Mouse (Mus musculus): ENCODE measurements around the gene Oog1. TPM values are rescaled to one million over a fixed set of nuclear protein-coding genes. Genes with fewer than 3 reads are reported as not detected.
"Not testable (repeated sequence)": the region's sequence is repeated elsewhere in the genome, so short reads cannot be mapped to it uniquely, and the experiment has no call there.

The Oog1 gene
- total RNA-seq (2021), result not detected

GRCm38 (mm10) chr12:87602388-87602787 lies at the start of gene Oog1:
Gene Oog1 (plus strand): TSS chr12:87602688.
- DNase-seq (ENCODE audit: low spot score in 2 of 2); intact Hi-C loops (cut with DNase I): not testable (repeated sequence)

DNA sequence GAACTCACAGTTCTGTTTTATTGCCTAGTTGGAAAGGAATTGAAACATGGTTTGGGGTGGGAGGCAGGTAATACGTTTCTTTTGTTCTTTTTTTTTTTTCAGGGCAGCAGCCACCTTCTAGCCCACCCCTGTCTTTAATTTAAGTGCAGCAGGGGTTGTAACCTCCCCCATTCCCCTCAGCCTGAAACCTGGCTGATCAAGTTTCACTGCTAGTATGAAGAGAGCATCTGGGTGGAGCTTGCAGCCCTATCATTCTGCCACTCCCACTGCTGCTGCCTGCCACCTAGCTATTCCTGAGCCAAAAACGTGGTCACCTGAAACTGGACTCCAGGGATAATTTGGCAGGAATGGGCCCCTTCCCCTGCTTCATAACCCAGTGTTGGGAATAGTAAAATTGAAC lies 1.1 kb upstream of the Oog1 start:
- intact Hi-C loops (cut with DNase I); DNase-seq (ENCODE audit: low spot score in 2 of 2): not testable (repeated sequence)

DNA sequence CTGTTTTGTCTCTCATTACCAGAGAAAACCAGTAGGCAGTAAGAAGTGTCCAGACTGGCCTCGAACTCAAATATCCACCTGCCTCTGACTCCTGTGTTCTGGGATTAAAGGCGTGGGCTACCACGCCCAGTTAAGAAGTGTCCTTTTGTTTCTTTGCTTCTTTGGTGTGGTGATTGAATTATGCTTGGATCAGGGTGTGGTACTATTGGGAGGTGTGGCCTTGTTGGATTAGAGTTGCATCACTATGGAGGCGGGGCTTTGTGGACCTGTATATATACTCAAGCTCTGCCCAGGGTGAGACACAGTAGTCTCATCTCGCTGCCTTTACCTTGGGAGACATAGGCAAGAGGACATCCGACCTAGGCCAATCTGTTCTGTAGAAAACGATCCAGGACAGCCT lies 16.1 kb downstream of the Oog1 start, which contains the start of gene Gm4027:
Gene Gm4027, plus strand, starts transcription at position 301 of the 400 bp plus-strand sequence.
- intact Hi-C loops (cut with DNase I); DNase-seq (ENCODE audit: low spot score in 2 of 2): not testable (repeated sequence)

GRCm38 (mm10) chr12:87644520-87644919 lies 42.0 kb downstream of the Oog1 start, which contains the start of gene Gm16381:
Gene Gm16381 (minus strand): TSS chr12:87644620.
- intact Hi-C loops (cut with DNase I); DNase-seq (ENCODE audit: low spot score in 2 of 2): not testable (repeated sequence)

DNA sequence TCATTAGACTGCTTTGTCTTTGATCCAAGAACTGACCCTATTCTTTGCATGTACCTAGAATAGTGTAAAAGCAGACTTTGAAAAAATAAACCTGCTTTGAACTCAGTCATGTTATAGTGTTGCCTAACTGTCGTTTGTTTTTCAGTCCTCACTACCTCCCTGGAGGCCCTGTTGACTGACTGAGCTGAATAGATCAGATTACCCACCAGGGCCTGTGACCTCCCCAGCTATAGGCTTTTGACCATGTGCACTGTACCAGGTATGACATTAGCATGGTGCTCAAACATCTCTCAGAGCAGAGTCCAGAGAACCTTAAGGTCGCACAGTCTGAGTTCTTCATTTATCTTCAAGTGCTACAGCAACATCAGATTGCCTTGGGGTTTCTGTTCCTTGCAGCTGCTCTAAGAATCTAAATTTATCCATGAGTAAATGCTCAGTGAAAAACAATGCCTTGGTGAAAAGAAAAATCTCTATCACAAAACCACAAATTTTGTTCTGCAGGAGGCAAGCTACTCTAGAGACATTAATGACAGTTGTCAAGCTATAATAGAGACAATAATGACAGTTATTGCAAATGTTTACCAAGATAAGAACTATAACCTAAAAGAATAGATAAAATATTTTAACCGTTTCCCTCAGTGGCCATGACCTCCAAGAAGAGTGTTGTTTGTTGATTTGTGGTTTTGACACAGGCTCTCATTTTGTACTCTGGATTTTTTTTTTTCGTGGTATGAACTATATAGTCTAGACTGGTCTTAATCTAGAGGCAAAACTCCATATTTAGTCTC lies 50.6 kb downstream of the Oog1 start:
- intact Hi-C loops (cut with DNase I); DNase-seq (ENCODE audit: low spot score in 2 of 2): not testable (repeated sequence)

Other genes starting within 250 kb of the Oog1 start
- gene Sptlc2, start 214.3 kb upstream of the Oog1 start, total RNA-seq (2021), result 10 to 100 TPM; 35.3 to 37.9 TPM
- gene Slirp, start 158.8 kb upstream of the Oog1 start, total RNA-seq (2021), result 10 to 100 TPM; 89.2 to 93.5 TPM
- gene Alkbh1, start 158.7 kb upstream of the Oog1 start, total RNA-seq (2021), result 10 to 100 TPM; 16.5 to 16.8 TPM
- gene Snw1, start 130.4 kb upstream of the Oog1 start, total RNA-seq (2021), result 10 to 100 TPM; 63.7 to 73.1 TPM
- not detected for gene Gm5788, start 108.0 kb upstream of the Oog1 start, total RNA-seq (2021)
- not detected for gene Gm8300, start 88.4 kb upstream of the Oog1 start, total RNA-seq (2021)
- not detected for gene Gm4027, start 16.2 kb downstream of the Oog1 start, total RNA-seq (2021)
- not detected for gene Gm16381, start 41.9 kb downstream of the Oog1 start, total RNA-seq (2021)
- not detected for gene Gm21319, start 173.1 kb downstream of the Oog1 start, total RNA-seq (2021)
- gene Gm21936, start 192.8 kb downstream of the Oog1 start, total RNA-seq (2021), result not detected
- gene BB287469, start 213.9 kb downstream of the Oog1 start, total RNA-seq (2021), result not detected
- not detected for gene Gm2001, start 239.7 kb downstream of the Oog1 start, total RNA-seq (2021)

Measured in left cerebral cortex, postnatal 25 days (tissue).